Mouse (Mus musculus) intestine, postnatal 0 days (tissue): ENCODE results near the gene Gabrd. TPM values are rescaled to one million over a fixed set of nuclear protein-coding genes. Genes with fewer than 3 reads are reported as not detected.

Experiments
- ATAC-seq: fragments of 200-750 bp; cut with Nextera tagmentation; 2 replicates; pipeline ENCODE4 v1.8.0; 2017; ENCODE audit warnings: mild to moderate bottlenecking, moderate TSS enrichment, moderate library complexity
- H3K27ac ChIP-seq: fragments of 300-500 bp; sonication (generic); 2 replicates; pipeline ENCODE4 v1.5.1; 2014; ENCODE audit warnings: mild to moderate bottlenecking, low read depth, low read length, moderate library complexity
- H3K27me3 ChIP-seq: fragments of 300-500 bp; sonication (generic); replicated peaks from 2 replicates; pipeline ENCODE4 v1.6.1; 2014; ENCODE audit warnings: low read length, mixed read lengths; ENCODE audit not compliant: control insufficient read depth, insufficient read depth
- H3K36me3 ChIP-seq: fragments of 300-500 bp; sonication (generic); 2 replicates; pipeline ENCODE4 v1.6.1; 2014; ENCODE audit warnings: mild to moderate bottlenecking, moderate library complexity; ENCODE audit not compliant: control insufficient read depth, insufficient read depth
- H3K4me1 ChIP-seq: fragments of 300-500 bp; sonication (generic); replicated peaks from 2 replicates; pipeline ENCODE4 v1.6.1; 2014; ENCODE audit warnings: antibody characterized with exemption, low read length, mixed read lengths; ENCODE audit not compliant: control insufficient read depth, insufficient read depth
- H3K4me2 ChIP-seq: fragments of 300-500 bp; sonication (generic); replicated peaks from 2 replicates; pipeline ENCODE4 v1.6.1; 2014; ENCODE audit warnings: low read depth, mild to moderate bottlenecking, moderate library complexity
- H3K4me3 ChIP-seq: fragments of 300-500 bp; sonication (generic); 2 replicates; pipeline ENCODE4 v1.5.1; 2014; ENCODE audit warnings: low read depth, low read length
- H3K9ac ChIP-seq: fragments of 300-500 bp; sonication (generic); 2 replicates; pipeline ENCODE4 v1.6.1; 2014; ENCODE audit warnings: mild to moderate bottlenecking, low read depth, low read length
- H3K9me3 ChIP-seq: fragments of 300-500 bp; sonication (generic); 2 replicates; pipeline ENCODE4 v1.6.1; 2016; ENCODE audit warnings: mixed run types; ENCODE audit not compliant: control insufficient read depth
- CTCF ChIP-seq: sonication (generic); IDR thresholded peaks from 2 replicates; pipeline ENCODE4 v1.5.1; 2016; ENCODE audit warnings: low read depth, mild to moderate bottlenecking, control low read depth, antibody characterized with exemption, moderate library complexity
- WGBS: fragments of 180-500 bp; shearing (Covaris S2); extraction: QIAGEN DNeasy Blood & Tissue Kit; methylation state at CpG from one replicate; pipeline ENCODE4 v1.1.7; 2014; 5-methylcytosine and 5-hydroxymethylcytosine counted together
- polyA plus RNA-seq: library from polyadenylated mRNA; unstranded; fragments of >200 nt; fragmentation: Nextera tagmentation; extraction: Ambion mirVana; gene quantifications from 2 replicates; pipeline ENCODE4 v1.2.1, GENCODE M21; 2015

Gabrd gene
- polyA plus RNA-seq, result 0.16 and 0.21 TPM in 2 replicates

DNA sequence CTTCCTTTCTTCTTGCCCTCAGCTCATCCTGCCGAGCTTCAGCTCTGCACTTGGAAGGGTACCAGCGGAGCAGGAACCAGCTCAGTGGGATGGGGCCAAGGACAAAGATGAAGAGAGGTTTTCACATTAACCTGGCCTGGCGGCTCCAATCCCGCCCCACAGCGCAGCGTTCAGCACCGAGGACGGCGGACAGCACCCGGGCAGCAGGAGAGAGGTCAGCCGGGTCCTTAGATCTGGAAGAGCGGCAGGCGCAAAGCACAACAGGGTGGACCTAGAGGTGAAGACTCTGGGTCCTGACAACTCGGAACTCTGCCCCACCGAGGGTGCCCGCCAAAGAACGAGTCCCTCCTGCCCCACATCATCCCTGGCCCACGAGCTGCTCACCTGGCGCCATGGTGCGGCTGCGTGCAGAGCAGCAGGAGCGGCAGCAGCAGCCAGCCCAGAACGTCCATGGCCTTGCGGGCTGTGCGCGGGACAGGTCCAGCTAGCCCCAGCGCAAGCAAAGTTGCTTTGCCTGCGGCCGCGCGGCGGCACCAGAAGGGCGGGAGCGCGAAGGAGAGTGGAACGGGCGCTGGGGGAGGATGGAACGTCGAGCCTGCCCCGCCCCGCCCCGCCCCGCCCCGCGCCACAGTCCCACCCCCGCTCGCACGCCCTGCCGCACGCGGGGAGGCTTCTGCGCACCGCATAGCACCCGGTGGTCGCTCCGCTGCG lies at the start of gene Gabrd:
Gene Gabrd, minus strand, starts transcription at position 602 of the 711 bp plus-strand sequence.
- Histone ChIP-seq H3K36me3 (no peaks in the 10 kb centered on the region), H3K4me2 (peak within 1 kb of the TSS; percentile 84), H3K27ac (no peak within 1 kb of the TSS), H3K9ac (no peak within 1 kb of the TSS), H3K9me3 (no peaks in the 10 kb centered on the region), H3K4me3 (peak within 1 kb of the TSS; percentile 35), H3K4me1 (peaks cover 8% of the 10 kb centered on the region; the same call in 1 of the 2 replicates), H3K27me3 (peaks cover 19% of the 10 kb centered on the region)
- peak; percentile 68 for ATAC-seq
- 1% methylated on average over 50 of the region's 57 CpGs for WGBS
- TF ChIP-seq CTCF, result peak; percentile 28; the same call in 1 of the 2 replicates

DNA sequence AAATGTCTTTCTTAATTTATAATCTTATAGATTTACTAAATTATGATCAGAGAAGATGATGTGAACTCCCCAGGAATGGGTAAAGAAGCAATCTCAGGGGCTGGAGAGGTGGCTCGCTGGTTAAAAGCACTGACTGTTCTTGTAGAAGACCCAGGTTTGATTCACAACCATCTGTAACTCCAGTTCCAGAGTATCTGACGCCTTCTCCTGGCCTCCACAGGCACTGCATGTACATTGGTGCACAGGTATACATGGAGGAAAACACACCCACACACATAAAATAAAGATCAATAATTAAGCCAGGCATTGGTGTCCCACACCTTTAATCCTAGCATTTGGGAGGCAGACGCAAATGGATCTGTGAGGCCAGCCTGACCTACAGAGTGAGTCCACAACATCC lies 44.9 kb upstream of the Gabrd start:
- no peaks in the 10 kb centered on the region for H3K4me1 ChIP-seq
- H3K36me3 ChIP-seq, result no peaks in the 10 kb centered on the region
- H3K9me3 ChIP-seq, result no peaks in the 10 kb centered on the region
- no peak overlapping the region for H3K4me3 ChIP-seq
- no peak overlapping the region for H3K4me2 ChIP-seq
- H3K27ac ChIP-seq, result no peak overlapping the region
- no peak for ATAC-seq
- no peaks in the 10 kb centered on the region for H3K27me3 ChIP-seq
- 67% methylated on average over 3 of the region's 3 CpGs for WGBS
- TF ChIP-seq CTCF, result peak; percentile 39
- H3K9ac ChIP-seq, result no peak overlapping the region

DNA sequence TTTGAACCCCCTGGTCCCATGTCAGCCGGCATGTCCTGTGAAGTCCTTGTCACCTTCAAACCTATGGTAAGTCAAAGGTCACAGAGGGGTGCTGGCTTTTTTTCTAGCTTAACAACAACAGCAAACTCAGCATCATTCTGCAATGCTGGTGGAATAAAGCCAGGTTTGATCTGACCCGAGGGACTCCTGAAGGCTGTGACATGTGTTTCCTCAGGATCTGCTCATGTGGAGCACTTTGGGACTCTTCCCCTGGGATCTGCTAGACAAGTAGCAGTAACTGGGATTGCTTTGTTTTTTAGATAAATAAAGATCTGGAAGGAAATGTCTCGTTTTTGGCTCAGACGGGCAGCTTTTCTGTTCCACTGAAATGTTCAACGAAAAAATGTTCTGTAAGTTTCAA lies 36.1 kb upstream of the Gabrd start:
- no peak for ATAC-seq
- Histone ChIP-seq H3K27me3 (no peaks in the 10 kb centered on the region), H3K4me3 (no peak overlapping the region), H3K9ac (no peak overlapping the region), H3K4me2 (no peak overlapping the region), H3K4me1 (no peaks in the 10 kb centered on the region), H3K27ac (no peak overlapping the region), H3K9me3 (no peaks in the 10 kb centered on the region), H3K36me3 (no peaks in the 10 kb centered on the region)
- WGBS, result 68% methylated on average over 5 of the region's 5 CpGs
- no peak for TF ChIP-seq CTCF

DNA sequence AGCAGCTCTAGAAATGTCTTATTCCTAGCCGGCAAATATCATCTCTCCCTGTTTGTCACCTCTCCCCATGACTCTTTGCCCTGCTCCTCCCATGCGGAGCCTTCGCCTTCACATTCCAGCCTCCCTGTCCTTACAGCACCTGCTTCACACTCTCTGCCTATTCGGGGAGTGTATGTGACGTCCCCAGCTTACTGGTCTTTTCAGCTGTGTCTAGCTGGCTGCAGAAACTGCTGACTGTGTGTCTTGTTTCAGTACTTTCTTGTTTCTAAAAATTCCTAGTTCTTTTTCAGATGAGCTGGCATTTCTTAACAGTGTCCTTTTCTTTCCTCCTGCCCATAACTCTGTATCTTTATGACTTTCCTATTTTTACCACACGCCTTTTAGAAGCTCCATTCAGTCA lies 34.4 kb upstream of the Gabrd start:
- Histone ChIP-seq H3K36me3 (no peaks in the 10 kb centered on the region), H3K4me3 (no peak overlapping the region), H3K9ac (no peak overlapping the region), H3K27me3 (no peaks in the 10 kb centered on the region), H3K4me1 (no peaks in the 10 kb centered on the region), H3K27ac (no peak overlapping the region), H3K4me2 (no peak overlapping the region), H3K9me3 (no peaks in the 10 kb centered on the region)
- 77% methylated on average over 6 of the region's 6 CpGs for WGBS
- no peak for ATAC-seq
- no peak for TF ChIP-seq CTCF

DNA sequence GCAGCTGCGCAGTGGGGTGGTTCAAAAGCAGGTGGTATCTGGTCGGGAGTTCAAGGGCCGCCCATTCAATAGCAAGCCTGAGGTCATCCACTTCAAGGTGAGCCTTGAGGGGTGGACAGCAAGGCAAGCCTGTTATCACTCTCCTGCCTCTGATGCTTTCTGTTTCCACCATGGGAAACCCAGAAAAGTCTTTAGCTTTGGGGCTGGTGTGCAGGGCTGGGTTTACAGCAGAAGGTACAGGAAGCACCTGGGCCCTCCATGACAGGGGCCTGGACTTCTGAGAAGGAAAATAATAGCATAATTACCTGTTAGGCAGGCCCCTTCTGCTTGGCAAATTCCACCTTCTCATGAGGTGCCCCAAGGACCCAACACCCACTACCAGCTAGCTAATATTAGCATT lies 31.3 kb upstream of the Gabrd start:
- 82% methylated on average over 3 of the region's 3 CpGs for WGBS
- Histone ChIP-seq H3K27ac (no peak overlapping the region), H3K27me3 (no peaks in the 10 kb centered on the region), H3K9ac (no peak overlapping the region), H3K4me1 (no peaks in the 10 kb centered on the region), H3K4me3 (no peak overlapping the region), H3K4me2 (no peak overlapping the region), H3K36me3 (no peaks in the 10 kb centered on the region), H3K9me3 (no peaks in the 10 kb centered on the region)
- ATAC-seq, result no peak
- TF ChIP-seq CTCF, result no peak

DNA sequence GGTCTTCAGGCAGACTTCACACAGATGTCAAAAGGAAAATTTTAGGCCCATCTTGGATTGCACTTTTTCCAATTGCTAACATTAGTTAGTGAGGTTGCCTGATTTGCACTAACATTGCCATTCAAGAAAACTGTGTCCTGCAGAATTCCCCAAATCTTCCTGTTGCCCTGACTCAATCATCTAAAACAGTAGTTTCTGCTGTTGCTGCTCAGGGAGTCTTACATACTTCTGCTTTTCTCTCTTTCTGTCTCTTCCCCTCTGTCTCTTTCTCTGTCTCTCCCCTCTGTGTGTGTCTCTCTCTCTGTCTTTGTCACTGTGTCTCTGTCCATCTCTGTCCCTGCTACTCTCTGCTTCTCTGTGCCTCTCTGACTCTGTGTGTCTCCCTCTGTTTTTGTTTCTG lies 30.5 kb upstream of the Gabrd start:
- no peak for ATAC-seq
- H3K36me3 ChIP-seq, result no peaks in the 10 kb centered on the region
- TF ChIP-seq CTCF, result no peak
- no peak overlapping the region for H3K4me3 ChIP-seq
- H3K4me2 ChIP-seq, result no peak overlapping the region
- no peaks in the 10 kb centered on the region for H3K27me3 ChIP-seq
- no peak overlapping the region for H3K27ac ChIP-seq
- no peak overlapping the region for H3K9ac ChIP-seq
- no peaks in the 10 kb centered on the region for H3K4me1 ChIP-seq
- H3K9me3 ChIP-seq, result no peaks in the 10 kb centered on the region
